Mouse (Mus musculus): Measurements from ENCODE around the gene Ddx59.

Gene Ddx59

DNA sequence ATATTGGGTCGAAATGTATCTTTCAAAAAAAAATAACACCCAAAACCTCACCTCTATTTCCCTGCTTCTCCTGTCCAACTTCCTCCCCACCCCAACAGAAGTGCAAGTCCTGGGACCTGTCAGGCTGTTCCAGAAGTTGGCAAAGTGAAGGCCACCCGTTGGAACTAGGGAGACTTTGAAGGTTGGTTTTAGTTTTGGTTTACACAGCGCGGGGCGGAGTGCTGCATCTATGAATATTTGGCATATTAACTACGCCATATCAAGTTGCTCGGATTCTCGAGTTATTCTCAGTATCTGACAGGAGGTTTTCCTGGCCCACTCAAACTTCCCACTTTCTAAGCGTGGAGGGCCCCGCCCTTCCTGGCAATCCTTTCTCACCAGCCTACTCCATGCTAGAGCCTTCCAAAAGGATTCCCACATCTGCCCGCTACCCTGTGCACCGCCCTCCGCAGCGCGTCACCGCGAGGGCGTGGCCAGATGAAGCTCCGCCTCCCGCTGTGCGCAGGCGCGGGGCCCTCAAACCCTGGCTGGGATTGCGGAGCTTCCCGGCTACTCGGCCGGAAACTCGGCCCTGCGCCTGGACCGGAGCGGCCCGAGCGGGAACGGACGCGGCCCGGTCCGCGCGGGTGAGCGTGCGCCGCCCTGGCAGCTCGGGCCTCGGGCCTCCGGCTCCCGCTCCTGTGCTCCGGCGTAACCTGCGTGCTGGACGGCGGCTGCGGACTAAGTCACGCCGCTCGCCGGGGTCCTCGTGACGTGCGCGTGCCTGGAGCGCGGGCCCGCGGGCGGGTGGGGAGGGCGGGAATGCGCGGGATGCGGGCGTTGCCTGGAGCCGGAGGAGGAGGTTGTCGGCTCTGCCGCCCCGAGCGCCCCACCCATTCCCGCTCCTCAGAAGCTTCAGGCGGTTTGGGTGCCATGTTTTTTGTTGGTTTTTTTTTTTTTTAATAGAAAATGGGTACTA lies at the start of gene Ddx59:
Gene Ddx59, plus strand, starts transcription at position 474 of the 958 bp plus-strand sequence.
- DNase-seq (ENCODE audit: low spot score in 2 of 2) = peak; percentile 90 to 94

DNA sequence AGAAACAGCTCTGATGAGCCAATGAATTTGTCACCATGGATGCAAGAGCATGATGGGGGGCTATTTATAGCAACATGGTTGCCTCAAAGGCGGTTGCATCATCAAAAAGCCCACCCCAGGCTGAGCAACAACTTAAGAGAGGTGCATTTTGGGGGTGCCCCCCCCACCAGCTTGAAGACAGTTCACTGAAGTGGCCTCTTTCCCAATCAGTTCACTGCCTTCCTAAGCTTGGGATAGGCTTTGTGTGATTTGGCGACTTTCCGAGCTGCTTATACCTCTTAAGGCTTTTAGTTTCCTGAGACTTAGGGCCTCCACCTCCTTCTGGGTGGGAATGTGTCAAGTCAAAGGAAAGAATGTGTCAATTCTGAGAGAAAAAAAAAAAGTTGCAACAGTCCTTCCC lies 49.1 kb upstream of the Ddx59 start:
- DNase-seq (ENCODE audit: low spot score in 2 of 2) = no peak

DNA sequence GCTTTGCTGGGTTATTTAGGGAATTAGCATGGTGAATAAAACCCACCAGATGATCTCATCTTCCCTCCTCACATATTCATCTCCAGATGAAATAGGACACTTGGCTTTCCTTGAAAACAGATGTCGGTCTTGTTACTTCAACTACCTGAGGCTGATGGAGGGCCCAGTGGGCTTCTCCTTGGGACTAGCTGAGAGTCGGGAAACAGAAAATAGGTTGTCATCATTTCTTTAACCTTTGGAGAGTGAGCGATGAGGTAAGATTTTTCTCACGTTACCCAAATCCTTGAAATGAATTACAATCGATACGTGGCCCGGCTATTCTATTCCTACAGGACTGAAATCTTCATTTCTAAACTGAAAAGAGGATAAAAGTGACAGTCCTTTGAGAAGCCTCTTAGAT lies 35.8 kb upstream of the Ddx59 start:
- no peak for DNase-seq (ENCODE audit: low spot score in 2 of 2)

DNA sequence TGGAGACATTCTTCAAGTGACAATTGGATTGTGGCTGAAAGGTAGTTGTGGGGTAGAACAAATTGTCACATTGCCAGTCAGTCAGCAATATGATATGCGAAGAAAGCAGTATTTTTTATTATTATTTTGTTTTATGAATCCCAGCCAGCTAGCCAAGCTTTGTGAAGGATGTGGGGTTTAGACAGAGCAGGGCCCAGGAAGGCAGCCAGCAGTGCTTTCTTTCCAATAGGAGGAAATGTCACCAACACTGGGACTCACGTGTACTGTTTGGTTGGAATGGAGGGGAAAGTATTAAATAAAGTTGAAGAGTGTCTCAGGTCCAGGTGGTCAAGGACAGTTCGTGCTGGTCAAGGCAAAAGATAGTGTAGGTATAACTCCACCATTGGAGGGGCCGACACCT lies 34.9 kb upstream of the Ddx59 start:
- no peak for DNase-seq (ENCODE audit: low spot score in 2 of 2)

DNA sequence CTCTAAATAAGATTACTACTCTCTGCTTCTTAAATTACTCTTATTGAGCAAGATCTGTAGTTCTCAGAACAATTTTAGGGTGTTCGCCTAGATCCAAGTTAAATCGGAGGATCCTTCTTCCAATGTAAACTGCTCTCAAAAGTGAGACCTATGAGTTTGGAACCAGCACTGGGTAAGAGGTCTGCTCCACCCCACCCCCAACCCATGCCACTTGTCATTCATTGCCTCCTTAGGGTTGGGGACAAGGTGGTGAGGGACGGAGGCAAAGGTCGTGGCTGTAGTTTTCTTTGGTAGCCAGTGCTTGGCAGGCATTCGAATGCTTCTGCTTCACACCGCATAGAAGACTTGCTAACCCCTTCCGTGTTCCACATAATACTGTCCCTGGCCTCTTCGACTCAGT lies 34.5 kb upstream of the Ddx59 start:
- no peak for DNase-seq (ENCODE audit: low spot score in 2 of 2)

GRCm38 (mm10) chr1:136381169-136381568 lies 33.9 kb upstream of the Ddx59 start:
- DNase-seq (ENCODE audit: low spot score in 2 of 2) = no peak

DNA sequence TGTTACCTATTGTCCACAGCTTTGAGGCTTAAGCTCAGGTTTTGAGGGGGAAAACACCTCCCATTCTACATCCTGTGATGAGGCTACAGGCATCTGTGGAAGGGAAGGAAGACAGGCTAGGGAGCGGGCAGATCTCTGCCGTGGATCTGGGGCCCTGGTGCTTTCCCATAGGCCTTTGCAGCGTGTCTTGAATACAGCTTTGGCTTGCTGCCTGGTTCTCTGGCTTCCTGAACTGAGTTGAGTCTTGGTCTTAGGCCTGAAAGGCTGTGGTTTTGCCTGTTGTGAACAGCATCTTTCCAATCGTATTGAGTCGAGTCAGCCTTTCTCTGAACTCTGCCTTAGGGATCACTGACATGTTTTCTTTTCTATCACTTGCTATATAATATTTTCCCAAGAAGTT lies 33.5 kb upstream of the Ddx59 start:
- no peak for DNase-seq (ENCODE audit: low spot score in 2 of 2)

DNA sequence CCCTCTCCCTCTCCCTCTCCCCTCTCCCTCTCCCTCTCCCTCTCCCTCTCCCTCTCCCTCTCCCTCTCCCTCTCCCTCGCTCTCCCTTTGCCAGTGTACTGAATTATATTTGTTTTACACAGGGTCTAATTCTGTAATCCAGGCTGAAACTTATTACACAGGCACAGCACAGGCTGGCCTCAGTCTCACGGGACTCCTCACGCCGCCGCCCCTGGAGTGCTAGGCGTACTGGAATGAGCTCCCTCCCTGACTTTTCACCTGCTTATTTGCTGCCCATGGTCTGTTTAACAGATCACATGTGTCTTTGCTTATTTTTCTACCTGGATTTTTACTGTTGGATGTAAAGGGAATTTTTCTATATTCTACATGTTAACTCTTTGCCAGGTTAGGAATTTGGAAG lies 28.2 kb upstream of the Ddx59 start:
- no peak for DNase-seq (ENCODE audit: low spot score in 2 of 2)

DNA sequence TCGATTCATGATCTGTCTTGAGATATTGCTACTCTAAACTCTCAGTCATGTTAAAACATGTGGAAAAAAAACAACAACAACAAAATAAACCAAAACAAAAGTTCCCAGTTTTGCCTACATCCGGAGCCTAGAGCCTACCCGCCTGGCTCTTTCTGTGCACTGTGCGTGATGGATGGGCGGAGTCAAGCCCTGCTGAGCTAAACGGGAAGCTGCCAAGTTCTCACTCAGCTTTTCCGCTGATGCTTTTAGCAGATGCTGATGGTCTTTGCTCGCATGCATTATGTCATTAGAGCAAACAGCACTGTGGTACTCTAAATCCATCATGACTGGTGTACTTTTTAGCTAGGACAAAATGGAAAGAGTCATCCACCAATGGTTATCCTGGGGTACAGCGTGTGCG lies 20.6 kb upstream of the Ddx59 start:
- no peak for DNase-seq (ENCODE audit: low spot score in 2 of 2)

- no peak for DNase-seq (ENCODE audit: low spot score in 2 of 2)
These were observed 20.0 kb upstream of the Ddx59 start for GRCm38 (mm10) chr1:136395073-136395472.

DNA sequence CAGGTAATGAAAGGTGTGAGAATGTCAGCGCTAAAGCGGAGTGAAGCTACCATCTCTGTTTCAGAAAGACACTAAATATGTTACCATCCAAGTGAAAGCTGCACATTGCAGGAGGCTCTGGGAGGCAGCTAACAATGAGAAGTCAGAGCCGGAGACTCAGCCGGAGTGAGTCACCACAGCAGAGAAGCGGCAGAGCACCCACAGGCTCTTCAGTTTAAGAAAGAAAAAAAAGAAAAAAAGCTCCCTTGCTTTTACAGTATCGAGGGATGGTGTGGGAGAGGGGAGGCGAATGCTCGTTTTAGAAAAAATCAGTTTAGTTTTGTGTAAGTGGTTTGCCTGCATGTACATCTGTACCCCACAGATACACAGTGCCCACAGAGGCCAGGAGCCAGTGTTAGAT lies 13.8 kb upstream of the Ddx59 start:
- no peak for DNase-seq (ENCODE audit: low spot score in 2 of 2)

DNA sequence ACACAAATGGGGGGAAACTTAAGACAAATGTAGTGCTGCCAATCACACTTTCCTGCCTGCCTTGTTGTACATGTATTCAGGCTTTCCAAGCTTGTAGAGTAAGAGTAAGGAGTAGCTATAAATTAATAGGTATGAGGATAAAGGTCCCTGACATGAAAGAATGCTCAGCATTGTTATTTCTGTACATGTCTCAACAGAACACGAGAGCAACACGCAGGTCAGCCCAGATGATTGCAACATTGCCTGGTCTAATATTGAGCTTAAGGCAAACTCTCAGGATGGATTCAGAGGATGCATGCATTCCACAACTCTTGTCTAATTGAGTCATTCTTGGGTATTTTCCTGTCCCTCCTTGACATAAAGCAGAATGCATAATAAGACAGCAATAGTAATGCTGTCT lies 5.4 kb upstream of the Ddx59 start:
- DNase-seq (ENCODE audit: low spot score in 2 of 2) = no peak

GRCm38 (mm10) chr1:136415756-136416126 lies 670 bp downstream of the Ddx59 start:
- DNase-seq (ENCODE audit: low spot score in 2 of 2) = no peak

DNA sequence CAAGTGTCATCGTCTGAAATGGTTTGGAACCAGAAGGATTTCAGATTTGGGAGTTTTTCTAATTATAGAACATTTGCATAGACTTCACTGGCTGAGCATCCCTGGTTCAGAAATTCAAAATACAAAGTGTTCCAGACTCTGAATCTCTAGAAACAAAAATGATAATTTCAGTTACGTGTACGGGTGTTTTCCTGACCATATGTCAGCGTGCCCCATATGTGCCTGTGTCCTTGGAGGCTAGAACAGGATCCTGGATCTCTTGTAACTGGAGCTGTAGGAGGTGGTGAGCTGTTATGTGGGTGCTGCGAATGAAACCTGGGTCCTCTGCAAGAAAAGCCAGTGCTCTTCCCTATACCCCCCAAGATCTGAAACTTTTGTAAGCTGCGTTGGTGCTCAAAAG lies 3.3 kb downstream of the Ddx59 start:
- DNase-seq (ENCODE audit: low spot score in 2 of 2) = no peak

- DNase-seq (ENCODE audit: low spot score in 2 of 2) = no peak
These were observed 12.3 kb downstream of the Ddx59 start for GRCm38 (mm10) chr1:136427166-136427969.

DNA sequence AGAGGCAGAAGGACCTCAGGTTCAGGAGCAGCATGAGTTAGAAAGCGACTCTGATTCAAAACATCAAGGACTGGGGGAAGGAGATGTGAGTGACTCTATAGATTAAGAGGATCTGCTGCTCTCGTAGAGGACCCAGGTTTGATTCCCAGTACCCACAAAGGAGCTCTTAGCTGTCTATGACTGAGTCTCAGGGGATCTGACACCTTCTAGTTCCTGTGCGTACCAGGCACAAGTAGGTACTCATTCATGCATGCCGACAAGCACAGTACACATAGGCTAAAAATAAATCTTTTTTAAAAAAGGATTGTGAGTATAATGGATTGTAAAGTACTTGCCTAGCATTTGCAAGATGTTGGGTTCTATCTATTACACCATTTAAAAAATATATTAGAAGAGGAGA lies 13.9 kb downstream of the Ddx59 start:
- DNase-seq (ENCODE audit: low spot score in 2 of 2) = no peak

- DNase-seq (ENCODE audit: low spot score in 2 of 2) = no peak
These were observed 15.2 kb downstream of the Ddx59 start for GRCm38 (mm10) chr1:136430126-136430818.

- no peak for DNase-seq (ENCODE audit: low spot score in 2 of 2)
These were observed 25.7 kb downstream of the Ddx59 start for GRCm38 (mm10) chr1:136440741-136441140.

- no peak for DNase-seq (ENCODE audit: low spot score in 2 of 2)
These were observed 27.7 kb downstream of the Ddx59 start for GRCm38 (mm10) chr1:136442809-136443208.

DNA sequence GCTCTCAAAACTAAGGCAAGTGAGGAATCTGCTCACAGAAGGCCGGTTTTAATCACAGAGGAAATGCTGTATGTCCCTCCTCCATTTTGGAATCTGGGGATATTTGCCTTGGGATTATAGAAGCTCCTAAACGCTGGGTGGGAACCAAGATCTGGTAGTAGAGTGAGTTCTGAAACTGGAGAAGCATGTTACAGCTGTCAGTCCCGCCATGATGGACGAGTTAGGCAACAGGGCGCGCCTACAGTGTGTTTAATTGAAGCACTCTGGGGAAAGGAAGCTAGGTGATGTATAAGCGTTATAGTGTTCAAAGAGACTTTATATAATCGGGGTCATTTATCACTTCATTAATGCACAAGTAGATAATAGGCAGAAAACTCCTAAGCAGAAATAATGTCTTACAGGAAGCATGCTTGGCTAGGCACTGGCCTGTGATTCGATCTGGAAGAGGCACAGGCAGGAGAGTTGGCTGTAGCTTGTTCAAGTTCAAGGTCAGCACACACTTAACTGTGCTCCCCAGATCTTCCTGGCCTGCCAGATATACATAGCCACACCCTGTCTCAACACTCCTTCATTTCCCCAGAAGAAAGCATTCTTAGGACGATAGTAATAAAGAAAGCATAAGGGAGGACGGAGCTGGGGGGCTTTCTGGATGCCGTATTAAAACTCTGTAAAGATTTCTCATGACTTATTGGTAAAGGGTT lies 29.6 kb downstream of the Ddx59 start:
- no peak for DNase-seq (ENCODE audit: low spot score in 2 of 2)

DNA sequence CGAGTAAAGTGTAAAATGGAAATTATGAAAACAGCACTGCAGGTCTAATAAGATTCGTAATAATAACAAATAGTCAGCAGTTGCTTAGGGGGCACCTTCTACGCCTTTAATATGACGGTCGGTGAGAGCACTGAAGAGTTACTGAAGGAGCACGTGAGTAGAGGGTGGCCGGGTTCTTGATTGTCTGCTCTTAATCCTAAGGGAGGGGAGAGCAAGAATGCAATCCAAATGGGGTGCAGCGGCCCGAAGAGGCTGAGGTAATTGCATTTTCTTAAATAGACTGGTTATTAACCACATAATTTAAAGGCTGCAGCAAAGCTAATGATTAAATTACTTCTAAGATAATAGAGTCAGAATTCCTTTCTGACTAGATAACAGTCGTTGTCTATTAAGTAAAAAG lies 31.9 kb downstream of the Ddx59 start:
- no peak for DNase-seq (ENCODE audit: low spot score in 2 of 2)

DNA sequence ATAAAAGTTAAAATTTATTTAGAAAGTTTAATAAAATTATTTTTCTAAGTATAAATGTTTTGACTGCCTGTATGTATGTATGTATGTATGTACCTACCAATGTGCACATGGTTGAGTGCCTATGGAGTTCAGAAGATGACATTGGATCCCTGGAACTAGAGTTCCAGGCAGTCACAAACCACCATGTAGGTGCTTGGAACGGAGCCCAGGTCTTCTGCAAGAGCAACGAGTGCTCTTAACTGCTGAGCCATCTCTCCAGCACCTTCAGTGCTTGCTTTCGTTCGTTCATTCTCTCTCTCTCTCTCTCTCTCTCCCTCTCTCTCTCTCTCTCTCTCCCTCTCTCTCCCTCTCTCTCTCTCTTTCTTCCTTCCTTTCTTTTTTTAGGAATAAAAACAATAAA lies 32.3 kb downstream of the Ddx59 start:
- no peak for DNase-seq (ENCODE audit: low spot score in 2 of 2)
